Mouse (Mus musculus): ENCODE measurements at regions not wholly inside any gene's neighbourhood (a gene's known extent, or its start where the extent isn't known, plus 50 kb on each side); places are given as distances from the start of the nearest gene placed in this dataset.
A peak's percentile ranks its signal among the peaks of the same experiment; 100 is the strongest.

- 25% methylated on average over 6 of the region's 6 CpGs for WGBS
- Histone ChIP-seq H3K9me3 (replicated peaks) (no peaks in the 10 kb centered on the region), H3K36me3 (no peaks in the 10 kb centered on the region), H3K27me3 (no peaks in the 10 kb centered on the region), H3K4me1 (no peaks in the 10 kb centered on the region), H3K4me2 (no peak overlapping the region), H3K27ac (no peak overlapping the region), H3K9ac (no peak overlapping the region), H3K4me3 (replicated peaks) (no peak overlapping the region)
- 0 out of 2 replicates have a peak, but pooled peaks have one; percentile 22 for ATAC-seq (replicated peaks; ENCODE audit: low FRiP score)
These were observed 51.8 kb upstream of the Sv2b start for GRCm38 (mm10) chr7:75360874-75361273.

DNA sequence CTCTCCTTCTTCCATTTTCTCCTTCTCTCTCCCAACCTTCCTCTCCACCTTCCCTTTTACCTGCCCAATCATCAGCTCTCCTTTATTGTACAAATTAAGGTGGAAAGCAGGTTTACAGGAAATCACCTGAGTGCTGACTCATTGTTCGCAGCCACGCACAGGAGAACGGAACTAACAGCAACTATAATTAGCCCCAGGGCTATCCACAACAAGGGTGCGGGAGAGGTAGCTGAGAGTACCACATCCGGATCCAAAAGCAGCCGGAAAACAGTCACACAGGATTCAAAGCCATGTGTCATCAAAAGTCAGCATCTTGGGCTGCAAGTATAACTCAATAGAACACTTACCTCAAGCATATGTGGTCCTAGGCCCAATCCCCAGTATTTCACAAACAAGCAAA, 53.5 kb upstream of the Sv2b start:
- H3K9ac ChIP-seq, result no peak overlapping the region
- H3K9me3 ChIP-seq (replicated peaks), result no peaks in the 10 kb centered on the region
- H3K36me3 ChIP-seq, result no peaks in the 10 kb centered on the region
- WGBS, result 87% methylated on average over 6 of the region's 6 CpGs
- H3K27ac ChIP-seq, result no peak overlapping the region
- no peak overlapping the region for H3K4me3 ChIP-seq (replicated peaks)
- ATAC-seq (replicated peaks; ENCODE audit: low FRiP score), result no peak
- no peaks in the 10 kb centered on the region for H3K27me3 ChIP-seq
- no peak overlapping the region for H3K4me2 ChIP-seq
- H3K4me1 ChIP-seq, result 0 out of 2 replicates have a peak, but pooled peaks cover 3% of the 10 kb centered on the region

- 63% methylated on average over 3 of the region's 3 CpGs for WGBS
- H3K9me3 ChIP-seq (replicated peaks), result no peaks in the 10 kb centered on the region
- 0 out of 2 replicates have a peak, but pooled peaks cover 3% of the 10 kb centered on the region for H3K27me3 ChIP-seq
- H3K36me3 ChIP-seq, result no peaks in the 10 kb centered on the region
- ATAC-seq (replicated peaks; ENCODE audit: low FRiP score), result no peak
- no peak overlapping the region for H3K9ac ChIP-seq
- no peak overlapping the region for H3K4me2 ChIP-seq
- H3K4me3 ChIP-seq (replicated peaks), result no peak overlapping the region
- H3K4me1 ChIP-seq, result 0 out of 2 replicates have a peak, but pooled peaks cover 3% of the 10 kb centered on the region
- no peak overlapping the region for H3K27ac ChIP-seq
These were observed 56.4 kb upstream of the Sv2b start for GRCm38 (mm10) chr7:75365480-75365879.

GRCm38 (mm10) chr7:75366285-75366882, 57.3 kb upstream of the Sv2b start:
- Histone ChIP-seq H3K27me3 (0 out of 2 replicates have a peak, but pooled peaks cover 4% of the 10 kb centered on the region), H3K9ac (no peak overlapping the region), H3K4me3 (replicated peaks) (no peak overlapping the region), H3K27ac (no peak overlapping the region), H3K4me1 (0 out of 2 replicates have a peak, but pooled peaks cover 3% of the 10 kb centered on the region), H3K9me3 (replicated peaks) (no peaks in the 10 kb centered on the region), H3K4me2 (no peak overlapping the region), H3K36me3 (no peaks in the 10 kb centered on the region)
- WGBS, result 6% methylated on average over 8 of the region's 8 CpGs
- 0 out of 2 replicates have a peak, but pooled peaks have one; percentile 8 for ATAC-seq (replicated peaks; ENCODE audit: low FRiP score)

GRCm38 (mm10) chr7:75368315-75368714, 59.3 kb upstream of the Sv2b start:
- ATAC-seq (replicated peaks; ENCODE audit: low FRiP score), result no peak
- no peak overlapping the region for H3K4me2 ChIP-seq

DNA sequence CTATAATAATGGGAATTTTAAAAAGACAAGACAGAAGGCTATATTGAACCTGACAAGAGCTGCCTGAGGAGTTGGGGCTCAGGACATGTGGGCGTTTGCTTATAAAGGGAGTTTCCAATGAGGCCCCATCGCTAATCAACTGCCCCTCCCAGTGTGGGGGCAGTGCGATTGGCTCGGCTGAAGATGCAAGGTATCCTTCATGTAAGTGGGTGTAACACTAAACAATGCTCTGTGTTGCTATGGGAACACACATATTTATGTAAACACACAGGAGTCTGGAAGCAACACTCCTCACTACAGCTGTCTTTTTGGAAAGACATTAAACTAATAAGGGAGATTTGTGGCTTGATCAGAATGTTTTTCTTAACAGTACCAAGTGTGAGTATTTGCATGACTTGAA, 60.3 kb upstream of the Sv2b start:
- peaks cover 7% of the 10 kb centered on the region; the same call in 1 of the 2 replicates for H3K4me1 ChIP-seq
- no peak overlapping the region for H3K4me3 ChIP-seq (replicated peaks)
- H3K27me3 ChIP-seq, result 0 out of 2 replicates have a peak, but pooled peaks cover 4% of the 10 kb centered on the region
- H3K27ac ChIP-seq, result no peak overlapping the region
- H3K9ac ChIP-seq, result no peak overlapping the region
- 44% methylated on average over 4 of the region's 4 CpGs for WGBS
- no peaks in the 10 kb centered on the region for H3K9me3 ChIP-seq (replicated peaks)
- H3K36me3 ChIP-seq, result no peaks in the 10 kb centered on the region
- H3K4me2 ChIP-seq, result no peak overlapping the region
- no peak for ATAC-seq (replicated peaks; ENCODE audit: low FRiP score)

More at GRCm38 (mm10) chr7:75368315-75368714, 59.3 kb upstream of the Sv2b start:
- H3K4me1 ChIP-seq, result peaks cover 7% of the 10 kb centered on the region; the same call in 1 of the 2 replicates
- H3K27me3 ChIP-seq, result 0 out of 2 replicates have a peak, but pooled peaks cover 4% of the 10 kb centered on the region
- no peaks in the 10 kb centered on the region for H3K9me3 ChIP-seq (replicated peaks)
- H3K27ac ChIP-seq, result no peak overlapping the region
- H3K4me3 ChIP-seq (replicated peaks), result no peak overlapping the region
- no peaks in the 10 kb centered on the region for H3K36me3 ChIP-seq
- no peak overlapping the region for H3K9ac ChIP-seq
- whole genome bisulfite sequencing, result 72% methylated on average over 9 of the region's 9 CpGs

DNA sequence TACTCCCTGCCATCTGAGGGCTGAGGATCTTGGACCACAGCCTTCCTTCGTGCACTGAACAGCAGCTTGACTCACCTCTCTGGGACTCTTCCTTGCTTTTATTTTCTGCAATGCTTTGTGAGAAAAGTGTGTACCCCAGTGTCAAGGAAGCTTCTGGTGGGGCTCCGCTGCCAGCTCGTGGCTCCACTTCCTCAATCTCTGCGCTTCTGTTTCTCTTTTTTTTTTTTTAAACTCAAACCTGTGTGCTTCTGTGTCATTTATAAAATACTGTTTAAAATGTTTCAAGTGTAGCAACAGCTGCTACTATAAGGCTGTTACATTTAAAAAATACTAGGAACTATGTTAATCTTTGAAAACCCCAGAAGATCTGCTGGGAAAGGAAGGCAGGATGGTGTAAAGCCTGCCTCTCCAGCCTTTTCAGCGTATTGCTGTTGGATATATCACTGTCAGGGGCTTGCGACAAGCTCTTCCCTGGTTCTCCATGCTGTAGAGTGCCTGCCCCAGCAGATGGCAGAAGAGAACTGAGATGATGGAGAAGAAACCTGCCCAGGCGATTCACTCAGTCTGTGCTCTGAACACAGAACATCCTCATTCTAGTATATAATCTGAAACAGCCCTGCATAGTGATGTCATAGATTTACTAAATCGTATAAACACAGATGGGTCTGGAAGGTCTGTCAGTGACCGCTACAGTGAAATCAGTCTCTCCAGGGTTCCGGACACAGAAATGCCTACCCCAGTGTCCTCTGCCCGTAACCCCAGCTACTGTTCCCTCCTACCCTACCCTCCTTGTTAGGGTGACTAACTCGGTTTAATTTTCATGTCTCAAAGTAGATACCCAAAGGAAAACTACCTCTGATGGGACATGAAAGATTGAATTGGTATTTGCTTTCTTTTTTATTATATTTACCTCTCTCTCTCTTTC, 61.8 kb upstream of the Sv2b start:
- no peaks in the 10 kb centered on the region for H3K36me3 ChIP-seq
- H3K27me3 ChIP-seq, result 0 out of 2 replicates have a peak, but pooled peaks cover 4% of the 10 kb centered on the region
- peak; percentile 85 for ATAC-seq (replicated peaks; ENCODE audit: low FRiP score)
- no peak overlapping the region for H3K27ac ChIP-seq
- 40% methylated on average over 12 of the region's 12 CpGs for WGBS
- no peak overlapping the region for H3K4me2 ChIP-seq
- H3K9ac ChIP-seq, result no peak overlapping the region
- peaks cover 7% of the 10 kb centered on the region; the same call in 1 of the 2 replicates for H3K4me1 ChIP-seq
- H3K4me3 ChIP-seq (replicated peaks), result no peak overlapping the region
- H3K9me3 ChIP-seq (replicated peaks), result no peaks in the 10 kb centered on the region

- 0 out of 2 replicates have a peak, but pooled peaks have one; percentile 37 for ATAC-seq (replicated peaks; ENCODE audit: low FRiP score)
- Histone ChIP-seq H3K4me1 (peaks cover 4% of the 10 kb centered on the region; the same call in 1 of the 2 replicates), H3K27ac (no peak overlapping the region), H3K9ac (no peak overlapping the region), H3K4me2 (no peak overlapping the region), H3K4me3 (replicated peaks) (no peak overlapping the region), H3K27me3 (0 out of 2 replicates have a peak, but pooled peaks cover 4% of the 10 kb centered on the region), H3K36me3 (no peaks in the 10 kb centered on the region), H3K9me3 (replicated peaks) (no peaks in the 10 kb centered on the region)
These were observed 62.4 kb upstream of the Sv2b start for GRCm38 (mm10) chr7:75371520-75371876.

DNA sequence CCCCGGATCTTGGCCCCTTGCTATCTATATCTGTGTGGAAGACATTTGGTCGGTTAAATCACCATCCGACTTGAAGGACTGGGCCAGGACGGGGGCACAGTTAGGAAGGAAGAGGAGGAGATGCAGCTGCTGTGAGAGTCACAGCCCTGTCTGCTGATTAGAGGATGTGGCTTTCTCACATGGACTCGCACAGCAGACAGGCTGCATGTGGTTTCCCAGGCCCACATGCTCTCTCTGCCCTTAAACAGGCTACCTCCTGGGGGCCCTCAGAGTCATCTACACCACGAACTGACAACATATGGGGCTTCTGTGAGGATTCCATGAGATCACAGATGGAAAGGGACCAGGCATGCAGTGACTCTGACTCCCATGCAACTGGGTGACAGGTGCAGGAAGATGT, 62.9 kb upstream of the Sv2b start:
- no peak for ATAC-seq (replicated peaks; ENCODE audit: low FRiP score)
- 42% methylated on average over 6 of the region's 6 CpGs for WGBS
- no peak overlapping the region for H3K9ac ChIP-seq
- H3K4me3 ChIP-seq (replicated peaks), result no peak overlapping the region
- H3K9me3 ChIP-seq (replicated peaks), result no peaks in the 10 kb centered on the region
- peaks cover 4% of the 10 kb centered on the region; the same call in 1 of the 2 replicates for H3K4me1 ChIP-seq
- H3K36me3 ChIP-seq, result no peaks in the 10 kb centered on the region
- no peak overlapping the region for H3K27ac ChIP-seq
- H3K27me3 ChIP-seq, result 0 out of 2 replicates have a peak, but pooled peaks cover 4% of the 10 kb centered on the region
- H3K4me2 ChIP-seq, result no peak overlapping the region

- Histone ChIP-seq H3K27me3 (0 out of 2 replicates have a peak, but pooled peaks cover 4% of the 10 kb centered on the region), H3K4me3 (replicated peaks) (no peak overlapping the region), H3K36me3 (no peaks in the 10 kb centered on the region), H3K9me3 (replicated peaks) (no peaks in the 10 kb centered on the region), H3K9ac (no peak overlapping the region), H3K4me2 (no peak overlapping the region), H3K27ac (no peak overlapping the region), H3K4me1 (peaks cover 4% of the 10 kb centered on the region; the same call in 1 of the 2 replicates)
- 65% methylated on average over 10 of the region's 10 CpGs for WGBS
- ATAC-seq (replicated peaks; ENCODE audit: low FRiP score), result no peak
These were observed 63.9 kb upstream of the Sv2b start for GRCm38 (mm10) chr7:75372892-75373444.

DNA sequence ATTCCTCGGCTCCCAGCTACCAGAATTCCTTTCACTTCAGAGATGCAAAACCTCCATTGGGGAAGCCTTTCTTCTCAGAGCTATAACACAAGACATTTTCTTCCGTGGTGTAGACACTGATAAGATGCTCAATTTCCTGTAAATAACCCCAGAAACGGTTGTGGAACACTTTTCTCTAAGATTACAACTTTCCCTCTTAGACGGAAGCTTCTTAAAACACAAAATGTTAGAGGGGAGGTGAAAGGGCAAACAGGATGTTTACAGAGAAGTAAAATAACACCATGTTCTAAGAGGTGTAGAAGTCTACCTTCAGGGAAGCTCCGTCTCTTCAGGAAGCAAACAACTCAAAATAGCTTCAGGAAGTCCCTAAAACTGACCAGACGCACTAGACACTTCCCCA, 65.4 kb upstream of the Sv2b start:
- Histone ChIP-seq H3K9ac (no peak overlapping the region), H3K36me3 (no peaks in the 10 kb centered on the region), H3K9me3 (replicated peaks) (no peaks in the 10 kb centered on the region), H3K27me3 (0 out of 2 replicates have a peak, but pooled peaks cover 4% of the 10 kb centered on the region), H3K27ac (no peak overlapping the region), H3K4me3 (replicated peaks) (no peak overlapping the region), H3K4me1 (peaks cover 4% of the 10 kb centered on the region; the same call in 1 of the 2 replicates), H3K4me2 (no peak overlapping the region)
- ATAC-seq (replicated peaks; ENCODE audit: low FRiP score), result no peak
- WGBS, result 62% methylated on average over 6 of the region's 6 CpGs

DNA sequence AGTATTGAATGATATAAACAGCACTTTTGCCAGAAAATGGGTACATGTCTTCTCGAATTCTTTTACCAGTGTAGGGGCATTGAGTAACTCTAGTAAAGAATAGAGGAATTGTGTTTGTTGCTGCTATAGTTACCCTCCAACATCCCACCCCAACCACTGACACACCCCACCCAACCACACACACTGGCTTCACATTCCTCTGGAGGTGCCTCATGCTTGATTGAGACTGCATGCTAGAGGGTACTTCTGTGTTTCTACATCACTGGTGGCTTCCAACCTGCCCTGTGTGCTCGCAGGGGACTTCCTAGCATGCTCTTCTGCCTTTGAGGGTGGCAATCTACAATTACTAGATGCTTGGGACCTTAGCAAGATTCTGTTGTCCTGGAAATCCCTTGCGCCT, 70.5 kb upstream of the Sv2b start:
- ATAC-seq (replicated peaks; ENCODE audit: low FRiP score), result no peak
- WGBS, result 92% methylated on average over 3 of the region's 3 CpGs
- H3K4me2 ChIP-seq, result no peak overlapping the region
- H3K4me1 ChIP-seq, result 0 out of 2 replicates have a peak, but pooled peaks cover 3% of the 10 kb centered on the region
- no peaks in the 10 kb centered on the region for H3K36me3 ChIP-seq
- no peaks in the 10 kb centered on the region for H3K27me3 ChIP-seq
- no peak overlapping the region for H3K4me3 ChIP-seq (replicated peaks)
- no peaks in the 10 kb centered on the region for H3K9me3 ChIP-seq (replicated peaks)
- H3K9ac ChIP-seq, result no peak overlapping the region
- no peak overlapping the region for H3K27ac ChIP-seq

All from kidney, embryonic 15.5 days (tissue).